Comparison of ENCODE assay signal across 19 mouse cellular contexts in genomic region chr9:60271940-60272339, GRCm38 (mm10).
DNase-seq lines count a peak whose midpoint lies in the region; ATAC-seq and TF ChIP-seq lines count a peak whose summit lies in the region.
"Had no signal": no experiment of that assay in that cellular context is flagged by ENCODE, and none has a peak within 500 bp of the region (broad histone marks: within the 10 kb centered on the region; RNA-seq: fewer than 3 reads in every experiment).

No protein-coding gene starts in this region.

- no peaks in the 10 kb centered on the region for H3K4me1 ChIP-seq in liver, postnatal 0 days (ENCODE audit: insufficient read depth)
- peaks cover 10 to 43% of the 10 kb centered on the region in 2 experiments; a peak in 3 of 4 replicates for H3K4me1 ChIP-seq in liver, embryonic 14.5 days (replicated peaks; ENCODE audit: control insufficient read depth in 2 of 2, insufficient read depth in 2 of 2, low read length in 1 of 2)

- no peaks in the 10 kb centered on the region for H3K79me2 ChIP-seq in C2C12 (ENCODE audit: control insufficient read depth, insufficient read depth)

- 73% methylated on average over 2 of the region's 2 CpGs for WGBS in liver, postnatal 0 days (ENCODE audit: insufficient replicate concordance)
- 57% methylated on average over 2 of the region's 2 CpGs for WGBS in liver, embryonic 14.5 days (ENCODE audit: insufficient replicate concordance)

- H3K9me3 ChIP-seq in liver, postnatal 0 days (ENCODE audit: low read length), result no peaks in the 10 kb centered on the region
- no peaks in the 10 kb centered on the region for H3K9me3 ChIP-seq in liver, embryonic 14.5 days (ENCODE audit: control insufficient read depth, low read length)
- H3K9me3 ChIP-seq: embryonic facial prominence, embryonic 12.5 days; hindbrain, embryonic 12.5 days; neural tube, embryonic 12.5 days had no signal

- H3K9ac ChIP-seq in liver, postnatal 0 days (replicated peaks), result no peak overlapping the region
- peak overlapping the region; percentile 34 for H3K9ac ChIP-seq in liver, embryonic 14.5 days (replicated peaks)
- H3K9ac ChIP-seq: embryonic facial prominence, embryonic 12.5 days; hindbrain, embryonic 12.5 days; neural tube, embryonic 12.5 days had no signal

- peak; percentile 68 for DNase-seq in liver
- DNase-seq in liver, postnatal 0 days, result no peak
- peak; percentile 66 for DNase-seq in MEL-GATA-1-ER (ENCODE audit: extremely low read depth, low read depth)
- no peak for DNase-seq in liver, embryonic 14.5 days (ENCODE audit: low read depth in 3 of 3, low spot score in 3 of 3)
- no peak for DNase-seq in MN1 (ENCODE audit: low spot score)
- no peak for DNase-seq in ovary, postnatal 36 days (ENCODE audit: low spot score)
- DNase-seq: adrenal gland, postnatal 25 days; cerebellum, adult 2 months; gastrocnemius, postnatal 10 days; left cerebral cortex, postnatal 4 days; lung, adult 2 months; thymus, postnatal 25 days had no signal

- no peak for TF ChIP-seq CTCF in liver, postnatal 0 days (IDR thresholded peaks at IDR 0.05; ENCODE audit: low read depth)
- TF ChIP-seq CTCF in C2C12 (IDR thresholded peaks at IDR 0.05; ENCODE audit: control insufficient read depth, insufficient read depth, insufficient read length), result no peak
- TF ChIP-seq CTCF in liver, embryonic 14.5 days (IDR thresholded peaks at IDR 0.05; ENCODE audit: low read depth), result no peak

- H3K4me3 ChIP-seq in liver, postnatal 0 days (ENCODE audit: low read depth, low read length), result no peak overlapping the region
- peak overlapping the region; percentile 11 for H3K4me3 ChIP-seq in C2C12 (ENCODE audit: insufficient read depth, poor library complexity, severe bottlenecking)
- peak overlapping the region; percentile 31 to 53 for H3K4me3 ChIP-seq in liver, embryonic 14.5 days (ENCODE audit: insufficient read depth in 1 of 2, low read depth in 2 of 2, low read length in 2 of 2)
- H3K4me3 ChIP-seq: embryonic facial prominence, embryonic 12.5 days; hindbrain, embryonic 12.5 days; neural tube, embryonic 12.5 days had no signal

- H3ac ChIP-seq in C2C12 (ENCODE audit: control insufficient read depth, insufficient read length, low read depth), result no peak overlapping the region

- no peak for ATAC-seq in liver, postnatal 0 days
- ATAC-seq in liver, embryonic 14.5 days (ENCODE audit: insufficient read depth), result peak; percentile 68; the same call in 1 of the 2 replicates
- ATAC-seq in megakaryocyte-erythroid progenitor cell, adult 5-6 weeks (replicated peaks; ENCODE audit: low FRiP score, low TSS enrichment, poor library complexity, severe bottlenecking), result no peak
- ATAC-seq: midbrain, embryonic 16.5 days had no signal

- H3K79me3 ChIP-seq in C2C12 (ENCODE audit: low read depth), result no peaks in the 10 kb centered on the region

- no peak overlapping the region for H3K27ac ChIP-seq in liver, postnatal 0 days (ENCODE audit: low read depth)
- H3K27ac ChIP-seq in liver, embryonic 14.5 days, result no peak overlapping the region
- H3K27ac ChIP-seq: embryonic facial prominence, embryonic 12.5 days; hindbrain, embryonic 12.5 days; neural tube, embryonic 12.5 days; stomach, postnatal 0 days had no signal

- no peak for TF ChIP-seq EP300 in liver, postnatal 0 days (IDR thresholded peaks at IDR 0.05; ENCODE audit: low read depth)
- TF ChIP-seq EP300 in liver, embryonic 14.5 days (IDR thresholded peaks at IDR 0.05; ENCODE audit: low read depth), result no peak

- H3K27me3 ChIP-seq in liver, postnatal 0 days (ENCODE audit: insufficient read depth, low read length), result no peaks in the 10 kb centered on the region
- H3K27me3 ChIP-seq in C2C12 (ENCODE audit: control insufficient read depth, insufficient read depth, insufficient read length), result no peaks in the 10 kb centered on the region
- no peaks in the 10 kb centered on the region for H3K27me3 ChIP-seq in liver, embryonic 14.5 days (ENCODE audit: control insufficient read depth, insufficient read depth, low read length)
- H3K27me3 ChIP-seq: embryonic facial prominence, embryonic 12.5 days; hindbrain, embryonic 12.5 days; neural tube, embryonic 12.5 days had no signal

- no peaks in the 10 kb centered on the region for H3K36me3 ChIP-seq in liver, postnatal 0 days (replicated peaks; ENCODE audit: insufficient read depth, low read length)
- no peaks in the 10 kb centered on the region for H3K36me3 ChIP-seq in C2C12 (ENCODE audit: control insufficient read depth, insufficient read depth)
- no peaks in the 10 kb centered on the region for H3K36me3 ChIP-seq in liver, embryonic 14.5 days (replicated peaks; ENCODE audit: control insufficient read depth, insufficient read depth, low read depth)
- H3K36me3 ChIP-seq: embryonic facial prominence, embryonic 12.5 days; hindbrain, embryonic 12.5 days; neural tube, embryonic 12.5 days had no signal

- no peak overlapping the region for H3K4me2 ChIP-seq in liver, postnatal 0 days (ENCODE audit: low read depth, low read length)
- H3K4me2 ChIP-seq in liver, embryonic 14.5 days (ENCODE audit: low read depth), result peak overlapping the region; percentile 39
- H3K4me2 ChIP-seq: embryonic facial prominence, embryonic 12.5 days; hindbrain, embryonic 12.5 days; neural tube, embryonic 12.5 days had no signal

TF ChIP-seq in C2C12, 6 proteins besides CTCF, POLR2A, EP300 and RAD21:
- TF ChIP-seq CEBPB (IDR thresholded peaks at IDR 0.05; ENCODE audit: low read depth) (no peak), FOSL1 (IDR thresholded peaks at IDR 0.05; ENCODE audit: insufficient read depth, low read length, poor library complexity, severe bottlenecking) (no peak), MYOG (IDR thresholded peaks at IDR 0.05; ENCODE audit: control insufficient read depth, extremely low read depth, insufficient read length) (no peak), MYOD1 (IDR thresholded peaks at IDR 0.05; ENCODE audit: control insufficient read depth, insufficient read length, low read depth) (no peak), USF1 (IDR thresholded peaks at IDR 0.05; ENCODE audit: low read depth) (no peak), MAX (IDR thresholded peaks at IDR 0.05) (no peak)

Comparison
In these comparisons a context has a peak if more than half of its experiments do, and no peak if none do; other contexts are left out.
1. DNase-seq: peak in liver (single experiment) and MEL-GATA-1-ER (single experiment); none in liver, postnatal 0 days (single experiment), liver, embryonic 14.5 days (0 of 3), MN1 (single experiment) and ovary, postnatal 36 days (single experiment).